Mouse (Mus musculus) small intestine, adult 2 months (tissue): ENCODE measurements around the gene Cish.

Experiments
- CTCF ChIP-seq: fragments of 200-500 bp; IDR thresholded peaks from 2 replicates; pipeline ENCODE4 v1.5.1; 2012; ENCODE audit warnings: low read depth, mild to moderate bottlenecking, control low read depth, inconsistent platforms, low read length, moderate library complexity, mixed read lengths; ENCODE audit not compliant: insufficient replicate concordance, insufficient read length; ENCODE audit errors: extremely low read depth
- POLR2A ChIP-seq: fragments of 200-500 bp; IDR thresholded peaks from 2 replicates; pipeline ENCODE4 v1.6.1; 2012; ENCODE audit warnings: low read depth, mild to moderate bottlenecking, control low read depth, inconsistent platforms, low read length, moderate library complexity

- no peak for TF ChIP-seq CTCF
- TF ChIP-seq POLR2A: no peak
These were observed 11.5 kb downstream of the Cish start for GRCm38 (mm10) chr9:107307099-107307872.
